Mouse (Mus musculus) erythroblast, embryonic 14.5 days (primary cell): Measurements from ENCODE around the gene Myh10.

Experiments
- GATA1 ChIP-seq: IDR thresholded peaks from 2 replicates; pipeline ENCODE4 v1.6.1; 2012; ENCODE audit warnings: low read length, inconsistent platforms, mixed read lengths
- TAL1 ChIP-seq: IDR thresholded peaks from 3 replicates; pipeline ENCODE4 v1.6.1; 2012; ENCODE audit warnings: low read length, inconsistent platforms, mixed read lengths

DNA sequence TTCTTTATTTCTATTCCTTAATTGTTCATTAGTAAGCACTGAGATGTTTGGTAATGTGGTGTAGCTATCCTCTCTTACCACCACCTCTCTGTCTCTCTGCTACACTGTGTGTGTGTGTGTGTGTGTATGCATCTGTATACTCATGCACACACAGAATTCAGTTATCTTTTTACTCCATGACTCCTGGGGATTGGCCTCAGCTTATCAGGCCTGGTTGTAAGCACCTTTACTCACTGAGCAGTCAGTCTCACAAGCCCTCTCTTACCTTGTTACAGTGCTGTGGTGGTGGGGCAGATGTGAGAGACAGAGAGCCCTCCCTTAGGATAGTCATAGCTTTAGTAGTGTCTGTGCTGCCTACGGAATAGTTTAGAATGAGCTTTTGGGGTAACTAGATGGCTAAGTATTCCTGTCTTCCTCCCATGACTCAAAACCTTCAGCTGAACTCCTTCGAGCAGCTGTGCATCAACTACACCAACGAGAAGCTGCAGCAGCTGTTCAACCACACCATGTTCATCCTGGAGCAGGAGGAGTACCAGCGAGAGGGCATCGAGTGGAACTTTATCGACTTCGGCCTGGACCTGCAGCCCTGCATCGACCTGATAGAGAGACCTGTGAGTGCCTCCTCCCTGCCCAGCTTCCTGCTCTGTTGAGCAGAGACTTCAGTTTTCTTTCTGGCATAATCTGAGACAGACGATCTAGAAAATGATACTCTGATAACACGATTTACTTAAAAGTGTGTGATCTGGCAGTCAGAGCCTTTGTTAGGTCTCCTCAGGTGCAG is 76.6 kb downstream of the Myh10 start:
- peak; percentile 39; the same call in 2 of the 3 replicates for TF ChIP-seq TAL1
- peak; percentile 52; the same call in 1 of the 2 replicates for TF ChIP-seq GATA1
